1 mouse cellular context compared by ENCODE assay signal in the genomic region with DNA sequence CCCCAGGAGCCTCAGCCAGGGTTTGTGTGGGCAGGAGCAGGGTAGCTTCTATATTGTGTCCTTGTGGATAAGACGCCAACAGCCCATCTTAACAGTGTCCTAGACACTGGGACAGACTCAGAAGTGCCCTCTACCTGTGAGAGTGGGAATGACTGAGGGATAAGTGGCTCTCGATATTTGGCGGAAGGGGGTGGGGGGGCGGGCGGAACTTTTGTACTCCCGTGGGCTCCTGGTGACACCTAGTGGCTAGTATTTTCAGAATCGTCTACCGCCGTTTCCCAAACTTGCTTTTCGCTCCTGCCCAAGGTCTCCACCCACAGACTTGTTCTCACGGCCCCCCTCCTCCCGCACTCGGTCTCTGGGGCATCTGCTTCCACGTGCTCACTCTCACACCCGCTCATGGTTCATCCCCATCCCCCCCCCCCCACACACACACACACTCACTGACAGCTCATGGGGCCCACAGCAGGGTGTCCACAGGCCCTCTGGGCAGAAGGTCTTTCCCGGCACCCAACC.
TF ChIP-seq lines count a peak whose summit lies in the region.

No protein-coding gene starts in this region.

TF ChIP-seq in MEL, 35 proteins besides CTCF, POLR2A, EP300 and RAD21 (continued from another document):
- no peak for TF ChIP-seq USF2 (IDR thresholded peaks at IDR 0.05; ENCODE audit: borderline replicate concordance in 1 of 2, insufficient read depth in 1 of 2, low read depth in 1 of 2, low read length in 2 of 2)
